Mouse (Mus musculus): ENCODE results near the gene Gmip. TPM values are rescaled to one million over a fixed set of nuclear protein-coding genes. Genes with fewer than 3 reads are reported as not detected.

The Gmip gene
- polyA plus RNA-seq, 1 experiment from 2014 or later, result 14.2 TPM

DNA sequence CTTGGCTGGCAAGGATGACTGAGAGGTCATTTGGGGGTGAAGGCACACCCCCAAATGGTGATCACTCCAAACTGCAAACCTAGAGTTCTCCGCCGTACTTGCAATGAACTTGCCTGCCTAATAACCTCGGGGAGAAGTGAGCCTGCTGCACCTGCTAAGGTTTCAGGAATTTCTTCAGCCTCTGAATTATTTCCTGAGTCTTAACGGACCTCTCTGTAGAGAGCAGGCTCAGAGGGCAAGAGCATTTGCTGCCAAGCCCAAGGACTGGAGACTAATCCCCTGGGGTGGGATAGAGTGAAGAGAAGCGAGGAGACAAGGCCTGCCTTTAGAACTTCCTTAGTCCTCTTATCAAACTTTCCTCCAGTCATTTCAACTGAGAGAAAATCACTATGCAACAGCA lies 18.7 kb upstream of the Gmip start:
- H3K36me3 ChIP-seq (ENCODE audit: control insufficient read depth, insufficient read depth, low read length), result peaks cover 6% of the 10 kb centered on the region; the same call in 1 of the 2 replicates
- 81% methylated on average over 5 of the region's 5 CpGs for WGBS
- peaks cover 13% of the 10 kb centered on the region; the same call in 1 of the 2 replicates for H3K4me1 ChIP-seq (ENCODE audit: control insufficient read depth, insufficient read depth, low read length)
- no peak overlapping the region for H3K27ac ChIP-seq (ENCODE audit: low read depth, low read length)
- DNase-seq (ENCODE audit: low spot score), result no peak
- H3K4me3 ChIP-seq (ENCODE audit: low read depth, low read length), result no peak overlapping the region
- no peak overlapping the region for H3K4me2 ChIP-seq (ENCODE audit: low read depth)
- no peak overlapping the region for H3K9ac ChIP-seq (ENCODE audit: low read length)
- no peak for ATAC-seq (ENCODE audit: insufficient read depth, low FRiP score, low TSS enrichment)
- H3K9me3 ChIP-seq (ENCODE audit: control insufficient read depth, low read length), result no peaks in the 10 kb centered on the region
- H3K27me3 ChIP-seq (ENCODE audit: control insufficient read depth, insufficient read depth, low read length), result no peaks in the 10 kb centered on the region

DNA sequence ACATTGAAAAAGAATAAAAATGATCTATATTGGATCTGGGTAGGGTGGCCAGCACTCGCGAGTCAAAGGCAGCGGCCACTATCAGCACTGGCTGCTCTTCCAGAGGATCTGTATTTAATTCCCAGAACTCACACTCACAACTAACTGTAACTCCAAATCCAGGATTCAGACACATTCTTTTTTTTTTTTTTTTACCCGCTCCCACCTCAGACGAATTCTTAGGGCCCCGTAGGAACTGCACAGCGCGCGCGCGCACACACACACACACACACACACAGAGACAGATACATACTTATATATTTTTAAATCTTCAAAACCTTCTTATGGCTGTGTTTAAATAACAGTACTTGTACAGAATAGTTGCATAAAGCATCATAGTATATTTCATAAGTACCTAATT lies 18.1 kb upstream of the Gmip start:
- Histone ChIP-seq H3K27me3 (ENCODE audit: control insufficient read depth, insufficient read depth, low read length) (no peaks in the 10 kb centered on the region), H3K4me2 (ENCODE audit: low read depth) (peak overlapping the region; percentile 74), H3K9ac (ENCODE audit: low read length) (peak overlapping the region; percentile 95), H3K4me3 (ENCODE audit: low read depth, low read length) (peak overlapping the region; percentile 82), H3K36me3 (ENCODE audit: control insufficient read depth, insufficient read depth, low read length) (peaks cover 7% of the 10 kb centered on the region; the same call in 1 of the 2 replicates), H3K9me3 (ENCODE audit: control insufficient read depth, low read length) (no peaks in the 10 kb centered on the region), H3K4me1 (ENCODE audit: control insufficient read depth, insufficient read depth, low read length) (peaks cover 13% of the 10 kb centered on the region; the same call in 1 of the 2 replicates), H3K27ac (ENCODE audit: low read depth, low read length) (no peak overlapping the region)
- WGBS, result 47% methylated on average over 11 of the region's 11 CpGs
- DNase-seq (ENCODE audit: low spot score) (no peak), ATAC-seq (ENCODE audit: insufficient read depth, low FRiP score, low TSS enrichment) (no peak; the same call in 1 of the 2 replicates)

DNA sequence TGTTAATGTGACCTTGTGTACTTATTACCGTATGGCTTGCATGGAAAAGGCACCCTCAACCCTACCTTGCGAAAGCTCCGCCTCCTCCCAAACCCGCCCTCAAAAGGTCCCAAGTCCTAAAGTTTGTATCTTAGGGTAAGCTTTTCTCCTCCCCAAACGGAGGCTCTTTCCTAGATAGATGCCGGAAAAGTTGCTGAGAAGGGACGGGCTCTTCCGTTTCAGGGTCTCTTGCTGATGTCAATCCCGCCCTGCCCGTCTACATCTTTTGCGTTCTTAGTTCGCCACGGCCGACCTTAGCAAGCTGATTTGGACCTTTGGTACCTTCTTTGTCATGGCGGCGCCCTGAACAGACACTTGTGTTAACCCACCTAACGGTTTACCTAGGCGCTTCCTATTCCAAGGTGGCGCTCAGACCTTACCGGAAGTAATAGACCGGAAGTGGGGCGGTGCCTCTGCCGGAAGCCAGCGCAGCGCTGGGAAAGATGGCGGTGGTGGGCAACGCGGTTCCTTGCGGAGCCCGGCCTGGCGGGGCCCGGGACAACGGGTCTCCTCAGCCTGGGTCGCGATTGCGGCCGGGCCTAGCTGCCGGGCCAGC lies 17.6 kb upstream of the Gmip start, which contains the start of the genes Atp13a1 and Zfp866:
Gene Atp13a1 (plus strand): TSS at position 391 of the 595 bp plus-strand sequence.
Gene Zfp866 (minus strand): TSS at position 406 of the 595 bp plus-strand sequence.
- Histone ChIP-seq H3K4me3 (ENCODE audit: low read depth, low read length) (peak within 1 kb of the TSS; percentile 82), H3K4me1 (ENCODE audit: control insufficient read depth, insufficient read depth, low read length) (peaks cover 13% of the 10 kb centered on the region; the same call in 1 of the 2 replicates), H3K9me3 (ENCODE audit: control insufficient read depth, low read length) (no peaks in the 10 kb centered on the region), H3K27ac (ENCODE audit: low read depth, low read length) (no peak within 1 kb of the TSS; the same call in 1 of the 2 replicates), H3K4me2 (ENCODE audit: low read depth) (peak within 1 kb of the TSS; percentile 74), H3K36me3 (ENCODE audit: control insufficient read depth, insufficient read depth, low read length) (peaks cover 7% of the 10 kb centered on the region; the same call in 1 of the 2 replicates), H3K27me3 (ENCODE audit: control insufficient read depth, insufficient read depth, low read length) (no peaks in the 10 kb centered on the region), H3K9ac (ENCODE audit: low read length) (peak within 1 kb of the TSS; percentile 95)
- peak; percentile 93 for ATAC-seq (ENCODE audit: insufficient read depth, low FRiP score, low TSS enrichment)
- DNase-seq (ENCODE audit: low spot score), result peak; percentile 89
- WGBS, result under 1% methylated on average over 38 of the region's 38 CpGs

DNA sequence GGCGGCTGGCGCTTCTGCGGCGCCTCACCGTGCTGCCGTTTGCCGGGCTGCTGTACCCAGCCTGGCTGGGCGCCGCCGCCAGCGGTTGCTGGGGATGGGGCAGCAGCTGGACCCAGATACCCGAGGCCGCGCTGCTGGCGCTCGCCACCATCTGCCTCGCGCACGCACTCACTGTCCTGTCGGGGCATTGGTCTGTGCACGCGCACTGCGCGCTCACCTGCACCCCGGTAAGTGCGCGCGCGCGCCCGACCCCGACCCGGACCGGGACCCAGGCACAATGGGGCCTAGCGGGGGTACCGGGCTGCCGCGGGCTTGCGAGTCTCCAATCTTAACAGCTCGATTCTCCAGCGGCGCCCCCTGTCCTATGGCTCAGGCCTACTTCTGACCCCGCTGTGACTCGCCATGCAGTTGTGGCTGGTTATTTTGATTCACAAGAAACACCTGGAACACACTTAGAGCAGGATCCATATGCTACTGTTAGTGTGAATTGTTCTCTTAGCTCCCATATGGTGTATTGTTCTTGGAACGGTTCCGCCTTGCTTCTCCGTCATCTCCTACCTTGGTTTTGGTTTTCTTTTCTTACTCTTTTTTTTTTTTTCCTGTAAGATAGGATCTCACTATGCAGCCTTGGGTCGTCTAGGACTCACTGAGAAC lies 16.9 kb upstream of the Gmip start:
- peak overlapping the region; percentile 82 for H3K4me3 ChIP-seq (ENCODE audit: low read depth, low read length)
- DNase-seq (ENCODE audit: low spot score), result peak; percentile 56
- no peaks in the 10 kb centered on the region for H3K9me3 ChIP-seq (ENCODE audit: control insufficient read depth, low read length)
- under 1% methylated on average over 46 of the region's 48 CpGs for WGBS
- H3K27me3 ChIP-seq (ENCODE audit: control insufficient read depth, insufficient read depth, low read length), result no peaks in the 10 kb centered on the region
- peaks cover 13% of the 10 kb centered on the region; the same call in 1 of the 2 replicates for H3K4me1 ChIP-seq (ENCODE audit: control insufficient read depth, insufficient read depth, low read length)
- H3K4me2 ChIP-seq (ENCODE audit: low read depth), result peak overlapping the region; percentile 74
- peaks cover 12% of the 10 kb centered on the region for H3K36me3 ChIP-seq (ENCODE audit: control insufficient read depth, insufficient read depth, low read length)
- no peak overlapping the region; the same call in 1 of the 2 replicates for H3K27ac ChIP-seq (ENCODE audit: low read depth, low read length)
- peak; percentile 76 for ATAC-seq (ENCODE audit: insufficient read depth, low FRiP score, low TSS enrichment)
- peak overlapping the region; percentile 95 for H3K9ac ChIP-seq (ENCODE audit: low read length)

DNA sequence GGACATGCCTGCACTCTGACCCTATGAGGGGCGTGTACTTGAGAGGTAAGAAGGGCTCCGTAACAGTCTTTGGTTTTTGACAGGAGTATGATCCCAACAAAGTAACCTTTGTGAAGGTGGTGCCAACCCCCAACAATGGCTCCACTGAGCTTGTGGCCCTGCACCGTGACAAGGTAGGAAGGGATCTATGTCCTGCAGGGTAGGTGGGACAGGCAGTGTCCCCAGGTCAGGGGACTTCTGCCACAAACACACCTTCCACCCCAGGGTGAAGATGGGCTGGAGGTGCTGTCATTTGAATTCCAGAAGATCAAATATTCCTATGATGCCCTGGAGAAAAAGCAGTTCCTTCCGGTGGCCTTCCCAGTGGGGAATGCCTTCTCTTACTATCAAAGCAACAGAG lies 14.8 kb upstream of the Gmip start:
- no peaks in the 10 kb centered on the region for H3K27me3 ChIP-seq (ENCODE audit: control insufficient read depth, insufficient read depth, low read length)
- ATAC-seq (ENCODE audit: insufficient read depth, low FRiP score, low TSS enrichment) (no peak), DNase-seq (ENCODE audit: low spot score) (no peak)
- no peak overlapping the region for H3K4me2 ChIP-seq (ENCODE audit: low read depth)
- no peak overlapping the region for H3K27ac ChIP-seq (ENCODE audit: low read depth, low read length)
- no peaks in the 10 kb centered on the region for H3K9me3 ChIP-seq (ENCODE audit: control insufficient read depth, low read length)
- peaks cover 13% of the 10 kb centered on the region; the same call in 1 of the 2 replicates for H3K4me1 ChIP-seq (ENCODE audit: control insufficient read depth, insufficient read depth, low read length)
- peaks cover 28% of the 10 kb centered on the region for H3K36me3 ChIP-seq (ENCODE audit: control insufficient read depth, insufficient read depth, low read length)
- 94% methylated on average over 4 of the region's 4 CpGs for WGBS
- no peak overlapping the region for H3K4me3 ChIP-seq (ENCODE audit: low read depth, low read length)
- H3K9ac ChIP-seq (ENCODE audit: low read length), result no peak overlapping the region

DNA sequence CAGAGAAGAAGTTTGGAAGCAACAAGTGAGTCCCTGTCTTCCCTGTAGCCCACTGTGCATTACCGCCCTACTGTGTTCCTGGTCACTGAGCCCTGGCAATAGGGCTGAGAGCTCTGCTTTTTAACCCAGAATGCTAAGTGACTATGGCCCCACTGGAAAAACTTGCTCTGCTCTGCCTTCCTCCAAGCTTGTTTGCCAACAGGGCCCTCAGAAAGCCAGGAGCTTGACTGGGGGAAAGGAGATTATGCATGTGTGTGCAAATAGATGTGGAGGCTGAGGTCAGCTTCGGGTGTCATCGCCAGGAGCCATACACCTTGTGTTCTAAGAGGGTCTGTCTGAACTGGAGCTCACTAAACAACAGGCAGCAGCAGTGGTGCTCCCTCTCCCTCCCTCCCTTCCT lies 14.4 kb upstream of the Gmip start:
- peaks cover 32% of the 10 kb centered on the region for H3K36me3 ChIP-seq (ENCODE audit: control insufficient read depth, insufficient read depth, low read length)
- H3K4me1 ChIP-seq (ENCODE audit: control insufficient read depth, insufficient read depth, low read length), result peaks cover 13% of the 10 kb centered on the region; the same call in 1 of the 2 replicates
- no peak overlapping the region for H3K9ac ChIP-seq (ENCODE audit: low read length)
- H3K4me2 ChIP-seq (ENCODE audit: low read depth), result no peak overlapping the region
- H3K27ac ChIP-seq (ENCODE audit: low read depth, low read length), result no peak overlapping the region
- DNase-seq (ENCODE audit: low spot score), result no peak
- no peaks in the 10 kb centered on the region for H3K27me3 ChIP-seq (ENCODE audit: control insufficient read depth, insufficient read depth, low read length)
- ATAC-seq (ENCODE audit: insufficient read depth, low FRiP score, low TSS enrichment), result no peak
- H3K4me3 ChIP-seq (ENCODE audit: low read depth, low read length), result no peak overlapping the region
- WGBS, result 91% methylated on average over 3 of the region's 3 CpGs
- no peaks in the 10 kb centered on the region for H3K9me3 ChIP-seq (ENCODE audit: control insufficient read depth, low read length)

DNA sequence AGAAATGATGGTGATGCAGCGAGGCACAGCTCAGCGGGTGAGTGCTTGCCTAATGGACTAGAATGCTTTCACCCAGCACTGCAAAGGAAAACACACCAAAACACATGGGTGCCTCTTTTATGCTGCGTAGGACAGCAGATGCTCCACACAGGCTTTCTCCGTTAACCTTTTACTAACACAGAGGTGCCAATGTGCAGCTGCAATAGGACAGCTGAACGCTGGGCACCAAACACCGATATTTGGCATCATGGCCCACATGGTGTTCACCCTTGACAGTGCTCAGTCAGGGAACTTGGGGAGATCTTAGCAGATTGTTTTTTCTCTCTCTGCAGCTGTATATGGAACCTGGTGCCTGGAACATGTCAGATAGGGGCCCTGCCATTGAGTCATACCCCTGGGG lies 13.6 kb upstream of the Gmip start:
- H3K27ac ChIP-seq (ENCODE audit: low read depth, low read length), result no peak overlapping the region
- peaks cover 13% of the 10 kb centered on the region; the same call in 1 of the 2 replicates for H3K4me1 ChIP-seq (ENCODE audit: control insufficient read depth, insufficient read depth, low read length)
- no peak overlapping the region for H3K4me2 ChIP-seq (ENCODE audit: low read depth)
- H3K36me3 ChIP-seq (ENCODE audit: control insufficient read depth, insufficient read depth, low read length), result peaks cover 37% of the 10 kb centered on the region
- no peak for DNase-seq (ENCODE audit: low spot score)
- H3K9me3 ChIP-seq (ENCODE audit: control insufficient read depth, low read length), result no peaks in the 10 kb centered on the region
- no peak overlapping the region for H3K9ac ChIP-seq (ENCODE audit: low read length)
- 96% methylated on average over 6 of the region's 6 CpGs for WGBS
- no peak overlapping the region for H3K4me3 ChIP-seq (ENCODE audit: low read depth, low read length)
- no peak for ATAC-seq (ENCODE audit: insufficient read depth, low FRiP score, low TSS enrichment)
- H3K27me3 ChIP-seq (ENCODE audit: control insufficient read depth, insufficient read depth, low read length), result no peaks in the 10 kb centered on the region

DNA sequence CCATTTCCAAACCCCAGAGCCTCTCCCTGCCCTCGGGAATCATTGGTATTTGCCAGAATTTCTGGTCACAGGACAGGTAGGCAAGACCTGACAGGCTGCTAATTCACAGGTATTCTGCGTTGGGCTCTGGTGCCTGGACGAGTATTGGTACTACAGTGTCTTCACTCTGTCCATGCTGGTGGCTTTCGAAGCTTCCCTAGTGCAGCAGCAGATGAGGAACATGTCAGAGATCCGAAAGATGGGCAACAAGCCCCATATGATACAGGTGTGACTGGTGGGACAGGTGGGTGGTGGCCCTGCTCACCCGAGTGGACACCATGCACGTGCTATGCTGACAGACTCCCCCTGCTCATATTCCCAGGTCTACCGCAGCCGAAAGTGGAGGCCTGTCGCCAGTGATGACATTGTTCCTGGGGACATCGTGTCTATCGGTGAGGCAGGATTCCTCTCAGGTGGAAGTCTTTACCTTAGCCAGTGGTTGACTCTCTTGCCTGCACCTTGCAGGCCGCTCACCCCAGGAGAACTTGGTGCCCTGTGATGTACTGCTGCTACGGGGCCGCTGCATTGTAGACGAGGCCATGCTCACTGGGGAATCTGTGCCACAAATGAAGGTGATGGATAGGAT lies 11.6 kb upstream of the Gmip start:
- no peak overlapping the region for H3K4me3 ChIP-seq (ENCODE audit: low read depth, low read length)
- H3K36me3 ChIP-seq (ENCODE audit: control insufficient read depth, insufficient read depth, low read length), result peaks cover 51% of the 10 kb centered on the region
- H3K27me3 ChIP-seq (ENCODE audit: control insufficient read depth, insufficient read depth, low read length), result no peaks in the 10 kb centered on the region
- H3K9ac ChIP-seq (ENCODE audit: low read length), result no peak overlapping the region
- no peak for DNase-seq (ENCODE audit: low spot score)
- ATAC-seq (ENCODE audit: insufficient read depth, low FRiP score, low TSS enrichment), result no peak
- H3K4me1 ChIP-seq (ENCODE audit: control insufficient read depth, insufficient read depth, low read length), result peaks cover 12% of the 10 kb centered on the region; the same call in 1 of the 2 replicates
- 95% methylated on average over 16 of the region's 16 CpGs for WGBS
- H3K4me2 ChIP-seq (ENCODE audit: low read depth), result no peak overlapping the region
- no peak overlapping the region for H3K27ac ChIP-seq (ENCODE audit: low read depth, low read length)
- H3K9me3 ChIP-seq (ENCODE audit: control insufficient read depth, low read length), result no peaks in the 10 kb centered on the region
